Mouse (Mus musculus): ENCODE results near the gene 4933434E20Rik. TPM values are rescaled to one million over a fixed set of nuclear protein-coding genes. Genes with fewer than 3 reads are reported as not detected.

4933434E20Rik gene
- polyA plus RNA-seq, 1 experiment, result 67.1 TPM

DNA sequence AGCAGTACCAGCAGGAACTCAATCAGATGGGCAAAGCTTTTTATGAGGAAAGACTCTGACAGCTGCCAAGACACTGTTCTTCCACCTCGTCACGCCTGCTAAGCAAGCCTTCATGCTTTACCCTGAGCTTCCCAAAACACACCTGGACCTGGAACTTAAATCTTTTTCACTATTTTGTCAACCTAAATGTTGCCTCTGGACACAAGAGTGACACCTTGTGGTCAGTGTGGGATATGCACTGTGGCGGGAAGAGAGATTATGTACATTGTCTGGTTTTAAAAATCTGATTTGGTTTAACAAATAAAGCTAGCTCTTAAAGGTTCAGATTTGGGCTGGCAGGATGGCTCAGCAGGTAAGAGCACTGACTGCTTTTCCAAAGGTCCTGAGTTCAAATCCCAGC lies 14.1 kb downstream of the 4933434E20Rik start:
- 0 out of 2 replicates have a peak overlapping the region, but pooled peaks have one; percentile 49 for H3K27ac ChIP-seq (ENCODE audit: insufficient read depth, low read length)
- H3K9me3 ChIP-seq (replicated peaks; ENCODE audit: control insufficient read depth, insufficient read depth, low read length, poor library complexity, severe bottlenecking), result no peaks in the 10 kb centered on the region
- TF ChIP-seq CTCF (IDR thresholded peaks at IDR 0.05; ENCODE audit: low read depth, low read length) (peak; percentile 11), POLR2A (IDR thresholded peaks at IDR 0.05; ENCODE audit: insufficient read depth, low read length) (no peak)
- no peak overlapping the region for H3K4me3 ChIP-seq (ENCODE audit: low read depth, low read length)
- no peaks in the 10 kb centered on the region for H3K27me3 ChIP-seq (ENCODE audit: control insufficient read depth, insufficient read depth, low read length, poor library complexity, severe bottlenecking)
- peaks cover 17% of the 10 kb centered on the region for H3K36me3 ChIP-seq (ENCODE audit: control insufficient read depth, insufficient read depth, low read length, poor library complexity, severe bottlenecking)
- H3K4me1 ChIP-seq (ENCODE audit: control insufficient read depth, insufficient read depth, low read length), result no peaks in the 10 kb centered on the region
- no peak overlapping the region for H3K9ac ChIP-seq (ENCODE audit: low read depth, poor library complexity, severe bottlenecking)

DNA sequence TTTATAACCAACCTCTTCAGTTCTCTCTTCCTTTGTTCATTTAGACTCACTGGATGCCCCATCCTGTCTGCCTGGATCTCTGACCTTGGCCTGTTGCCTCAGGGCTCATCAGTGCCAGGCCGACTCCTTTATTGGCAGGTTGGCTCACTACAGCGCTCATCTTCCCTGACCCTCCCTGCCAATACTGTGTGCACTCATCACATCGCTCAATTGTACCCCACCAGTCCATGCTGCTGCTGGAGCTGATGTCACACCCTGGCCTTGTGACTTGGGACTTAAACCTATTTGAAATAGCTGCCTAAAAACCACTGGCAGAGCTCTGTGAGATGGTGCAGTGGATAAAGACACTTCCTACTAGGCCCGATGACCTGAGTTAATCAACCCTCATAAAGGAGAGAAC lies 16.4 kb downstream of the 4933434E20Rik start:
- no peak overlapping the region for H3K9ac ChIP-seq (ENCODE audit: low read depth, poor library complexity, severe bottlenecking)
- no peak overlapping the region for H3K4me3 ChIP-seq (ENCODE audit: low read depth, low read length)
- no peak for TF ChIP-seq CTCF (IDR thresholded peaks at IDR 0.05; ENCODE audit: low read depth, low read length)
- TF ChIP-seq POLR2A (IDR thresholded peaks at IDR 0.05; ENCODE audit: insufficient read depth, low read length), result no peak
- H3K27ac ChIP-seq (ENCODE audit: insufficient read depth, low read length), result no peak overlapping the region
- H3K9me3 ChIP-seq (replicated peaks; ENCODE audit: control insufficient read depth, insufficient read depth, low read length, poor library complexity, severe bottlenecking), result no peaks in the 10 kb centered on the region
- peaks cover 2% of the 10 kb centered on the region; the same call in 1 of the 2 replicates for H3K36me3 ChIP-seq (ENCODE audit: control insufficient read depth, insufficient read depth, low read length, poor library complexity, severe bottlenecking)
- H3K27me3 ChIP-seq (ENCODE audit: control insufficient read depth, insufficient read depth, low read length, poor library complexity, severe bottlenecking), result no peaks in the 10 kb centered on the region
- H3K4me1 ChIP-seq (ENCODE audit: control insufficient read depth, insufficient read depth, low read length), result no peaks in the 10 kb centered on the region

GRCm38 (mm10) chr3:90069688-90070087 lies 18.3 kb downstream of the 4933434E20Rik start:
- no peaks in the 10 kb centered on the region for H3K27me3 ChIP-seq (ENCODE audit: control insufficient read depth, insufficient read depth, low read length, poor library complexity, severe bottlenecking)
- no peak overlapping the region for H3K9ac ChIP-seq (ENCODE audit: low read depth, poor library complexity, severe bottlenecking)
- H3K27ac ChIP-seq (ENCODE audit: insufficient read depth, low read length), result no peak overlapping the region
- H3K4me3 ChIP-seq (ENCODE audit: low read depth, low read length), result no peak overlapping the region
- no peaks in the 10 kb centered on the region for H3K9me3 ChIP-seq (replicated peaks; ENCODE audit: control insufficient read depth, insufficient read depth, low read length, poor library complexity, severe bottlenecking)
- TF ChIP-seq EP300 (IDR thresholded peaks at IDR 0.05; ENCODE audit: insufficient read depth, low read depth, low read length), result no peak
- TF ChIP-seq POLR2A (IDR thresholded peaks at IDR 0.05; ENCODE audit: insufficient read depth, low read length), result no peak
- no peak for TF ChIP-seq CTCF (IDR thresholded peaks at IDR 0.05; ENCODE audit: low read depth, low read length)
- no peaks in the 10 kb centered on the region for H3K36me3 ChIP-seq (ENCODE audit: control insufficient read depth, insufficient read depth, low read length, poor library complexity, severe bottlenecking)
- H3K4me1 ChIP-seq (ENCODE audit: control insufficient read depth, insufficient read depth, low read length), result no peaks in the 10 kb centered on the region

- no peaks in the 10 kb centered on the region for H3K27me3 ChIP-seq (ENCODE audit: control insufficient read depth, insufficient read depth, low read length, poor library complexity, severe bottlenecking)
- TF ChIP-seq CTCF (IDR thresholded peaks at IDR 0.05; ENCODE audit: low read depth, low read length) (no peak), EP300 (IDR thresholded peaks at IDR 0.05; ENCODE audit: insufficient read depth, low read depth, low read length) (no peak), POLR2A (IDR thresholded peaks at IDR 0.05; ENCODE audit: insufficient read depth, low read length) (no peak)
- H3K9me3 ChIP-seq (replicated peaks; ENCODE audit: control insufficient read depth, insufficient read depth, low read length, poor library complexity, severe bottlenecking), result no peaks in the 10 kb centered on the region
- no peak within 1 kb of the TSS for H3K9ac ChIP-seq (ENCODE audit: low read depth, poor library complexity, severe bottlenecking)
- H3K4me3 ChIP-seq (ENCODE audit: low read depth, low read length), result no peak within 1 kb of the TSS
- no peaks in the 10 kb centered on the region for H3K36me3 ChIP-seq (ENCODE audit: control insufficient read depth, insufficient read depth, low read length, poor library complexity, severe bottlenecking)
- no peaks in the 10 kb centered on the region for H3K4me1 ChIP-seq (ENCODE audit: control insufficient read depth, insufficient read depth, low read length)
- no peak within 1 kb of the TSS for H3K27ac ChIP-seq (ENCODE audit: insufficient read depth, low read length)
Measured at GRCm38 (mm10) chr3:90072294-90072693, 20.9 kb downstream of the 4933434E20Rik start, which contains the start of gene Tpm3. Gene Tpm3 (plus strand): TSS chr3:90072649.

GRCm38 (mm10) chr3:90076921-90077716 lies 25.7 kb downstream of the 4933434E20Rik start:
- Histone ChIP-seq H3K9me3 (replicated peaks; ENCODE audit: control insufficient read depth, insufficient read depth, low read length, poor library complexity, severe bottlenecking) (no peaks in the 10 kb centered on the region), H3K9ac (ENCODE audit: low read depth, poor library complexity, severe bottlenecking) (0 out of 2 replicates have a peak overlapping the region, but pooled peaks have one; percentile 0), H3K4me1 (ENCODE audit: control insufficient read depth, insufficient read depth, low read length) (no peaks in the 10 kb centered on the region), H3K4me3 (ENCODE audit: low read depth, low read length) (peak overlapping the region; percentile 65), H3K27me3 (ENCODE audit: control insufficient read depth, insufficient read depth, low read length, poor library complexity, severe bottlenecking) (no peaks in the 10 kb centered on the region), H3K27ac (ENCODE audit: insufficient read depth, low read length) (peak overlapping the region; percentile 81), H3K36me3 (ENCODE audit: control insufficient read depth, insufficient read depth, low read length, poor library complexity, severe bottlenecking) (no peaks in the 10 kb centered on the region)
- TF ChIP-seq EP300 (IDR thresholded peaks at IDR 0.05; ENCODE audit: insufficient read depth, low read depth, low read length) (0 out of 2 replicates have a peak, but pooled peaks have one; percentile 27), CTCF (IDR thresholded peaks at IDR 0.05; ENCODE audit: low read depth, low read length) (peak; percentile 22), POLR2A (IDR thresholded peaks at IDR 0.05; ENCODE audit: insufficient read depth, low read length) (no peak)

GRCm38 (mm10) chr3:90078224-90078623 lies 26.8 kb downstream of the 4933434E20Rik start:
- no peaks in the 10 kb centered on the region for H3K36me3 ChIP-seq (ENCODE audit: control insufficient read depth, insufficient read depth, low read length, poor library complexity, severe bottlenecking)
- no peaks in the 10 kb centered on the region for H3K9me3 ChIP-seq (replicated peaks; ENCODE audit: control insufficient read depth, insufficient read depth, low read length, poor library complexity, severe bottlenecking)
- H3K4me1 ChIP-seq (ENCODE audit: control insufficient read depth, insufficient read depth, low read length), result no peaks in the 10 kb centered on the region
- no peak overlapping the region for H3K27ac ChIP-seq (ENCODE audit: insufficient read depth, low read length)
- peak overlapping the region; percentile 65; the same call in 1 of the 2 replicates for H3K9ac ChIP-seq (ENCODE audit: low read depth, poor library complexity, severe bottlenecking)
- TF ChIP-seq EP300 (IDR thresholded peaks at IDR 0.05; ENCODE audit: insufficient read depth, low read depth, low read length) (no peak), POLR2A (IDR thresholded peaks at IDR 0.05; ENCODE audit: insufficient read depth, low read length) (no peak), CTCF (IDR thresholded peaks at IDR 0.05; ENCODE audit: low read depth, low read length) (no peak)
- H3K4me3 ChIP-seq (ENCODE audit: low read depth, low read length), result no peak overlapping the region
- no peaks in the 10 kb centered on the region for H3K27me3 ChIP-seq (ENCODE audit: control insufficient read depth, insufficient read depth, low read length, poor library complexity, severe bottlenecking)

Data from ES-Bruce4 (cell line).